Mouse (Mus musculus) MEL (cell line): ENCODE measurements around the gene Gm49322. TPM values are rescaled to one million over a fixed set of nuclear protein-coding genes. Genes with fewer than 3 reads are reported as not detected.

Experiments
- DNase-seq: peaks from one replicate; pipeline ENCODE4 v3.0.0; 2011; ENCODE audit warnings: low read depth, low spot score
- H3K27ac ChIP-seq: 2 replicates; pipeline ENCODE4 v1.5.1; 2012; ENCODE audit warnings: low read depth, mild to moderate bottlenecking, control low read depth, low read length, moderate library complexity; ENCODE audit not compliant: control insufficient read depth
- H3K27me3 ChIP-seq, 2 experiments: fragments of 150-350 bp in 1 of 2; sonication (generic) in 1 of 2; 2 replicates each; pipeline ENCODE4 v1.6.1; 2012; ENCODE audit warnings: low read length in 2 of 2, mild to moderate bottlenecking in 2 of 2, improper control_type of control experiment in 1 of 2, moderate library complexity in 1 of 2; ENCODE audit not compliant: insufficient read depth in 2 of 2, control insufficient read depth in 1 of 2
- H3K36me3 ChIP-seq, 2 experiments: 2 replicates each; pipeline ENCODE4 v1.6.1; 2012 to 2014; ENCODE audit warnings: low read length in 2 of 2, improper control_type of control experiment in 1 of 2, inconsistent platforms in 1 of 2, mild to moderate bottlenecking in 1 of 2; ENCODE audit not compliant: insufficient read depth in 2 of 2, control insufficient read depth in 1 of 2
- H3K4me1 ChIP-seq, 2 experiments: fragments of 150-350 bp in 1 of 2; sonication (generic) in 1 of 2; 2 replicates each; pipeline ENCODE4 v1.6.1; 2012; ENCODE audit warnings: low read length in 2 of 2, improper control_type of control experiment in 1 of 2, mild to moderate bottlenecking in 1 of 2; ENCODE audit not compliant: insufficient read depth in 2 of 2, control insufficient read depth in 1 of 2
- H3K4me3 ChIP-seq, 2 experiments: fragments of 150-350 bp in 1 of 2; sonication (generic) in 1 of 2; 2 replicates each; pipeline ENCODE4 v1.5.1; 2012; ENCODE audit warnings: low read depth in 2 of 2, low read length in 2 of 2, mild to moderate bottlenecking in 2 of 2, moderate library complexity in 2 of 2, control low read depth in 1 of 2, improper control_type of control experiment in 1 of 2; ENCODE audit not compliant: control insufficient read depth in 1 of 2, insufficient read depth in 1 of 2
- H3K79me2 ChIP-seq: 2 replicates; pipeline ENCODE4 v1.6.1; 2012; ENCODE audit warnings: mild to moderate bottlenecking, low read length, moderate library complexity; ENCODE audit not compliant: control insufficient read depth, poor library complexity, insufficient read depth
- H3K9ac ChIP-seq: 2 replicates; pipeline ENCODE4 v1.6.1; 2012; ENCODE audit warnings: low read depth, mild to moderate bottlenecking, control low read depth, low read length, moderate library complexity; ENCODE audit not compliant: control insufficient read depth, poor library complexity, severe bottlenecking
- H3K9me3 ChIP-seq: fragments of 150-350 bp; sonication (generic); replicated peaks from 2 replicates; pipeline ENCODE4 v1.6.1; 2012; ENCODE audit warnings: mild to moderate bottlenecking, low read length, improper control_type of control experiment, moderate library complexity; ENCODE audit not compliant: insufficient read depth
- CTCF ChIP-seq, 3 experiments: IDR thresholded peaks in 2 of 3; conservative IDR thresholded peaks in 1 of 3; 2 replicates each; pipeline ENCODE4 v1.5.1; 2011 to 2012; ENCODE audit warnings: low read length in 3 of 3, low read depth in 2 of 3, mild to moderate bottlenecking in 2 of 3, improper control_type of control experiment in 1 of 3, inconsistent platforms in 1 of 3, mixed read lengths in 1 of 3, moderate library complexity in 1 of 3; ENCODE audit not compliant: control insufficient read depth in 1 of 3, insufficient read depth in 1 of 3, poor library complexity in 1 of 3, severe bottlenecking in 1 of 3
- E2F4 ChIP-seq: IDR thresholded peaks from 2 replicates; pipeline ENCODE4 v1.6.1; 2011; ENCODE audit warnings: low read depth, low read length, improper control_type of control experiment, borderline replicate concordance
- ELF1 ChIP-seq: IDR thresholded peaks from 2 replicates; pipeline ENCODE4 v1.6.1; 2014; ENCODE audit warnings: low read depth, mild to moderate bottlenecking, inconsistent platforms, low read length, improper control_type of control experiment, moderate library complexity
- ETS1 ChIP-seq: IDR thresholded peaks from 2 replicates; pipeline ENCODE4 v1.6.1; 2012; ENCODE audit warnings: low read depth, mild to moderate bottlenecking, inconsistent platforms, low read length, improper control_type of control experiment, moderate library complexity
- HCFC1 ChIP-seq: IDR thresholded peaks from 2 replicates; pipeline ENCODE4 v1.6.1; 2012; ENCODE audit warnings: low read depth, mild to moderate bottlenecking, inconsistent platforms, low read length, improper control_type of control experiment, moderate library complexity
- MAX ChIP-seq: IDR thresholded peaks from 2 replicates; pipeline ENCODE4 v1.6.1; 2011; ENCODE audit warnings: low read length, improper control_type of control experiment
- MXI1 ChIP-seq: IDR thresholded peaks from 2 replicates; pipeline ENCODE4 v1.6.1; 2011; ENCODE audit warnings: mild to moderate bottlenecking, low read depth, low read length, improper control_type of control experiment
- MYB ChIP-seq: IDR thresholded peaks from 2 replicates; pipeline ENCODE4 v1.6.1; 2011; ENCODE audit warnings: mild to moderate bottlenecking, low read depth, low read length, improper control_type of control experiment
- NELFE ChIP-seq: IDR thresholded peaks from 2 replicates; pipeline ENCODE4 v1.6.1; 2011; ENCODE audit warnings: low read depth, low read length, improper control_type of control experiment
- NRF1 ChIP-seq: IDR thresholded peaks from 2 replicates; pipeline ENCODE4 v1.6.1; 2014; ENCODE audit warnings: low read depth, mild to moderate bottlenecking, inconsistent platforms, low read length, improper control_type of control experiment, moderate library complexity; ENCODE audit not compliant: poor library complexity, insufficient read depth, severe bottlenecking
- POLR2A ChIP-seq, 2 experiments: IDR thresholded peaks; 2 replicates each; pipeline ENCODE4 v1.6.1; 2011 to 2012; ENCODE audit warnings: low read length in 2 of 2, mild to moderate bottlenecking in 2 of 2, control low read depth in 1 of 2, improper control_type of control experiment in 1 of 2, low read depth in 1 of 2, moderate library complexity in 1 of 2; ENCODE audit not compliant: control insufficient read depth in 1 of 2, insufficient read depth in 1 of 2, poor library complexity in 1 of 2
- POLR2AphosphoS2 ChIP-seq: IDR thresholded peaks from 2 replicates; pipeline ENCODE4 v1.6.1; 2011; ENCODE audit warnings: low read length, improper control_type of control experiment
- SIN3A ChIP-seq: IDR thresholded peaks from 2 replicates; pipeline ENCODE4 v1.6.1; 2012; ENCODE audit warnings: low read length, improper control_type of control experiment, inconsistent platforms
- SMC3 ChIP-seq: IDR thresholded peaks from 2 replicates; pipeline ENCODE4 v1.6.1; 2011; ENCODE audit warnings: low read depth, low read length, improper control_type of control experiment
- TBP ChIP-seq: IDR thresholded peaks from 2 replicates; pipeline ENCODE4 v1.8.0; 2011; ENCODE audit warnings: low read depth, low read length, improper control_type of control experiment
- USF1 ChIP-seq: IDR thresholded peaks from 2 replicates; pipeline ENCODE4 v1.6.1; 2014; ENCODE audit warnings: low read depth, mild to moderate bottlenecking, inconsistent platforms, low read length, improper control_type of control experiment, moderate library complexity
- USF2 ChIP-seq, 2 experiments: IDR thresholded peaks; 2 replicates each; pipeline ENCODE4 v1.6.1; 2011 to 2012; ENCODE audit warnings: improper control_type of control experiment in 2 of 2, low read length in 2 of 2, borderline replicate concordance in 1 of 2, inconsistent platforms in 1 of 2, low read depth in 1 of 2, mild to moderate bottlenecking in 1 of 2; ENCODE audit not compliant: insufficient read depth in 1 of 2
- ZKSCAN1 ChIP-seq: IDR thresholded peaks from 2 replicates; pipeline ENCODE4 v1.6.1; 2012; ENCODE audit warnings: low read depth, mild to moderate bottlenecking, inconsistent platforms, low read length, improper control_type of control experiment, moderate library complexity
- ZMIZ1 ChIP-seq: IDR thresholded peaks from 2 replicates; pipeline ENCODE4 v1.6.1; 2012; ENCODE audit warnings: low read depth, mild to moderate bottlenecking, inconsistent platforms, low read length, improper control_type of control experiment, moderate library complexity
- polyA plus RNA-seq, 2 experiments: library from polyadenylated mRNA; stranded (reverse) in 1 of 2; unstranded in 1 of 2; fragments of >175 nt in 1 of 2; fragments of >200 nt in 1 of 2; gene quantifications; 2 replicates each; pipeline versions ENCODE4 v1.2.1 to v1.2.4; 2012; ENCODE audit warnings: low replicate concordance in 2 of 2, low read depth in 1 of 2; ENCODE audit not compliant: insufficient read length in 2 of 2, insufficient read depth in 1 of 2, missing spikeins in 1 of 2
- total RNA-seq: library from RNA; depleted of rRNA; stranded (reverse); fragments of 300-350 nt; gene quantifications from 2 replicates; pipeline ENCODE4 v1.2.3, GENCODE M21; 2012

Gm49322 gene
- total and polyA plus RNA-seq, 3 experiments, result 1.8 to 2.1 TPM; not detected in 1

- no peaks in the 10 kb centered on the region for H3K27me3 ChIP-seq
- no peaks in the 10 kb centered on the region for H3K9me3 ChIP-seq
- H3K27ac ChIP-seq, result peak within 1 kb of the TSS; percentile 81
- peaks cover 8% of the 10 kb centered on the region for H3K79me2 ChIP-seq
- TF ChIP-seq ELF1 (no peak), MXI1 (peak; percentile 16; the same call in 1 of the 2 replicates), MYB (no peak), SMC3 (no peak), E2F4 (no peak), TBP (0 out of 2 replicates have a peak, but pooled peaks have one; percentile 17), POLR2AphosphoS2 (no peak), SIN3A (peak; percentile 35; the same call in 1 of the 2 replicates)
- H3K36me3 ChIP-seq, result peaks cover 0 to 9% of the 10 kb centered on the region in 2 experiments; a peak in 2 of 4 replicates
- peak within 1 kb of the TSS; percentile 90 for H3K9ac ChIP-seq
- peaks cover 3 to 21% of the 10 kb centered on the region in 2 experiments for H3K4me1 ChIP-seq
- H3K4me3 ChIP-seq, result peak within 1 kb of the TSS; percentile 86 to 92
- DNase-seq, result peak; percentile 64
These were observed 51.2 kb downstream of the Gm49322 start, which contains the start of gene Btbd2 for GRCm38 (mm10) chr10:80656863-80657623. Gene Btbd2 (minus strand): TSS chr10:80657071.

GRCm38 (mm10) chr10:80658194-80658840 lies 52.5 kb downstream of the Gm49322 start:
- H3K79me2 ChIP-seq, result peaks cover 8% of the 10 kb centered on the region
- no peaks in the 10 kb centered on the region for H3K9me3 ChIP-seq
- no peaks in the 10 kb centered on the region for H3K27me3 ChIP-seq
- TF ChIP-seq NRF1 (peak; percentile 62), HCFC1 (peak; percentile 49), ZKSCAN1 (no peak), NELFE (no peak), USF2 (IDR thresholded peaks at IDR 0.05; ENCODE audit: borderline replicate concordance in 1 of 2, insufficient read depth in 1 of 2, low read depth in 1 of 2, low read length in 2 of 2) (no peak), ETS1 (peak; percentile 52), MXI1 (peak; percentile 57), ZMIZ1 (peak; percentile 28; the same call in 1 of the 2 replicates), CTCF (IDR thresholded peaks at IDR 0.05 in 2 of 3, conservative IDR thresholded peaks at IDR 0.05 in 1 of 3; ENCODE audit: control insufficient read depth in 1 of 3, insufficient read depth in 1 of 3, low read depth in 2 of 3, low read length in 3 of 3, poor library complexity in 1 of 3, severe bottlenecking in 1 of 3) (no peak), POLR2A (IDR thresholded peaks at IDR 0.05; ENCODE audit: control insufficient read depth in 1 of 2, insufficient read depth in 1 of 2, low read depth in 1 of 2, low read length in 2 of 2, poor library complexity in 1 of 2) (no peak; a peak in 1 of 4 replicates), USF1 (no peak), MAX (peak; percentile 84), SMC3 (no peak)
- H3K4me3 ChIP-seq, result peak overlapping the region; percentile 27 to 40
- H3K9ac ChIP-seq, result peak overlapping the region; percentile 47
- DNase-seq, result peak; percentile 81
- peaks cover 0 to 9% of the 10 kb centered on the region in 2 experiments; a peak in 2 of 4 replicates for H3K36me3 ChIP-seq
- peak overlapping the region; percentile 81 for H3K27ac ChIP-seq
- peaks cover 3 to 25% of the 10 kb centered on the region in 2 experiments for H3K4me1 ChIP-seq
